ENCODE assay signal across 16 mouse cellular contexts in the genomic region with DNA sequence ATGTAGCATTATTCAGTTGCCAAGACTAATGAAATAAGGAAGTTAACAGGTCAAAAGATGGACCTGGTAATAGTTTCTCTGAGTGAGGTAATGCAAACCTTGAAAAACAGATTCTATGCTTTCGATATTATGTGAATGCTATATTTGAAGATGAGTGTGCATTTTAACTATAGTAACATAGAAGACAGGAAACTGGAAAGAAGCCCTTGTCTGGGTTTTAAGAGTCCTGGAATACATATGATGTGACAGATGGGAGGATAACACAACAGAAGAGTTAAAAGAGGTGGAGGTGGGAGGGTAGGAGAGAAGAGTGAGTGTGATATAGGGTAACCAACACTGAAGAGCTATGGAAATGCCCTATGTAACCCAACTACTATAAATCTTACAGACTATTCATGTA.
"Had no signal": no experiment of that assay in that cellular context is flagged by ENCODE, and none has a peak within 500 bp of the region (broad histone marks: within the 10 kb centered on the region; RNA-seq: fewer than 3 reads in every experiment).

No protein-coding gene starts in this region.

- DNase-seq: retina, postnatal 1 day; right cerebral cortex, adult 18-20 months; right cerebral cortex, postnatal 14 days; right cerebral cortex, postnatal 25 days; right cerebral cortex, postnatal 4 days; spleen, adult 18-20 months; thymus, adult 18-20 months; thymus, adult 2 months; thymus, postnatal 14 days; thymus, postnatal 25 days; thymus, postnatal 36 days; thymus, postnatal 4 days had no signal

- H3K4me2 ChIP-seq: neural tube, embryonic 13.5 days; neural tube, embryonic 15.5 days; stomach, embryonic 15.5 days had no signal

- H3K36me3 ChIP-seq: neural tube, embryonic 13.5 days; neural tube, embryonic 15.5 days; stomach, embryonic 15.5 days had no signal

- H3K27me3 ChIP-seq: neural tube, embryonic 13.5 days; neural tube, embryonic 15.5 days; stomach, embryonic 15.5 days had no signal

- H3K9ac ChIP-seq: neural tube, embryonic 13.5 days; neural tube, embryonic 15.5 days; stomach, embryonic 15.5 days had no signal

- H3K27ac ChIP-seq: neural tube, embryonic 13.5 days; neural tube, embryonic 15.5 days; stomach, embryonic 15.5 days; stomach, postnatal 0 days had no signal

- H3K4me1 ChIP-seq: neural tube, embryonic 13.5 days; neural tube, embryonic 15.5 days; stomach, embryonic 15.5 days had no signal

- H3K4me3 ChIP-seq: neural tube, embryonic 13.5 days; neural tube, embryonic 15.5 days; stomach, embryonic 15.5 days had no signal

- H3K9me3 ChIP-seq: neural tube, embryonic 13.5 days; neural tube, embryonic 15.5 days; stomach, embryonic 15.5 days had no signal
